Mouse (Mus musculus): ENCODE data around the gene Meis1.

DNA sequence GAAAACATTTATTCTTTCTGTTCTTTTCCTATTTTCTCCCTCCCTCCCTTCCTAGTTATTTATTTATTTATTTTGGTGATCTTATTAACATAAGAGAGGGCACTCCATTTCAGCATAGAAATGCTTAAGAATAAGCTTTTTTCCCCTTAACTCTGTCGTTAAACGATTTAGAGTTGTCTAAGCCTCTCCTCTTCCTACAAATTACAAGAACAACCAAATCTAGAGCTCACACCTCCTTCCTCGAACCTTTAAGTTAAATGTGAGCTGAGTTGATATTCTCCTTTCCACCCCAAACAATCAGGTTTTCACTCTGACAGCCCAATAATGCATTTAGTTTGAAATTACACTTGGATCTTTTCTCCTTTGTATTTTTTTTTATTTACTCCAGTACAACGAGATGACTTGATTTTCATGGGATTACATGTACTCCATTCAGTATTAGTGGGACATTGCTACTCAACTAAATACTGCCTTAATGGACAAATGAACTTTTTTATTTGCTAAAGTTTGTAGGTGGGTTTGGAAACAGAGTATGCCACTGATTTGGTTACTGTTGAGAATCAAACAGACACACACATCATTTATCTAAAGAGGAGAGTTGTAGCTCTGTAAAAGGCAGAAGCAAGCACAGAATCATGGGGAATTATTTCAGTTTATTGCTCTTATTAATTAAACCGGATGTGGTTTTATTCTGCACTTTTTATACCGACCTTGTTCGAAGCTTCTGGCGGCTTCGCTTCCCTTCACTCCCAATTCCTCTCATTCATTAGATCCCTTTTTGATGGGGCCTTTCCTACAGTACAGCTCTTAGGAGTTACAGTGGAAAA is 145.1 kb downstream of the Meis1 start:
- no peak for TF ChIP-seq CTCF (conservative IDR thresholded peaks at IDR 0.05 in 1 of 2, IDR thresholded peaks at IDR 0.05 in 1 of 2; ENCODE audit: low read depth in 2 of 2, low read length in 2 of 2)
- TF ChIP-seq POLR2A (IDR thresholded peaks at IDR 0.05; ENCODE audit: low read depth, low read length): no peak
- TF ChIP-seq EP300 (IDR thresholded peaks at IDR 0.05; ENCODE audit: low read length): no peak
- TF ChIP-seq ETS1 (conservative IDR thresholded peaks at IDR 0.05; ENCODE audit: low read depth, low read length): no peak
- no peak for TF ChIP-seq ZNF384 (IDR thresholded peaks at IDR 0.05; ENCODE audit: low read depth, low read length)
- no peak for TF ChIP-seq CHD2 (IDR thresholded peaks at IDR 0.05; ENCODE audit: low read length)
- no peak for TF ChIP-seq TBP (conservative IDR thresholded peaks at IDR 0.05; ENCODE audit: low read depth, low read length)
- TF ChIP-seq JUN (IDR thresholded peaks at IDR 0.05; ENCODE audit: insufficient read depth, low read depth, low read length): no peak
- TF ChIP-seq SIN3A (IDR thresholded peaks at IDR 0.05; ENCODE audit: low read length): no peak
